Mouse (Mus musculus): ENCODE data around the gene Smok2b. TPM values are rescaled to one million over a fixed set of nuclear protein-coding genes. Genes with fewer than 3 reads are reported as not detected.
"Not testable (repeated sequence)": the region's sequence is repeated elsewhere in the genome, so short reads cannot be mapped to it uniquely, and the experiment has no call there.

Gene Smok2b
- polyA plus RNA-seq, 1 experiment from 2014 or later: not detected

DNA sequence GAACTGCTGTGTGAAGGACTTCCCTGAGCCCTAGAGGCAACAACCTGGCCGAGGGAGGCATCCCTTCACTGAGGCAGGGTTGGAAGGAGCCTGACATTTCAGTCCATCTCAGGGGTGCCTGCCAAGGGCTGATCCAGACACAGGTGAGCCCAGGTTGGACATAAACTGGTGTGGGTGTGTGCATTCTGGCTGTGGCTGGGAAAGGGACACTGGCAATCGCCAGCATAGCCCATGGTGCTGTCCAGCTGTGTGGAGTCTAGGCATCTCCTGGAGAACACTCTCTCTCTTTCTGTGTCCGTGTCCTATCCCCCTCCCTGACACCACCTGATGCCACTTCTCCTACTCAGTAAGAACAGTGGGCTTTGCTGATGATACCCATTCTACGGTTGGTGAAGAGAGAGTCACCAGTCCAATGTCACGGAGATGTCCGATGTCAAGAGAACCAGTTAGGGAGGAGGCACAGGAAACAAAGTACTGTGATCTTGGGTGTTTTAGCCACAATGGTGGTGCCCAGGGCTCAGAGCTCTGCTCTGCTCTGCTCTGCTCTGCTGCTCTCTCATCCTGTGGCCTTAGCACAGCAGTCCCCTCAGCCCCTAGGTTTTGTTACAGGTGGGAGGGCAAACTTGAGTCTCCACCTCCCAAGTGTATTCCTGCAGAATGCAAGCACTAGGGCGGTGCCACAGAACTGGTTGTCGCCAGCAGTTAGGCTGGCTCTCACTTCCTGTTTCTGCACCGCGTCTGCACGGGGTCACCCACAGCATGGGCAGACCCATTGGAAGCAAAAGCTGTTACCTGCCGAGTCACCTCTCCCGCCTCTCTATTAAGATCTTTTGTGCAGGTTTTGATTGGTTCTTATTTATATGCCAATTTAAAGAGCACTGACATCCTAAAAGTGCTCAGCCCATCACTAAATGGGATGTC is 11.0 kb downstream of the Smok2b start:
- DNase-seq (ENCODE audit: low spot score): not testable (repeated sequence)

DNA sequence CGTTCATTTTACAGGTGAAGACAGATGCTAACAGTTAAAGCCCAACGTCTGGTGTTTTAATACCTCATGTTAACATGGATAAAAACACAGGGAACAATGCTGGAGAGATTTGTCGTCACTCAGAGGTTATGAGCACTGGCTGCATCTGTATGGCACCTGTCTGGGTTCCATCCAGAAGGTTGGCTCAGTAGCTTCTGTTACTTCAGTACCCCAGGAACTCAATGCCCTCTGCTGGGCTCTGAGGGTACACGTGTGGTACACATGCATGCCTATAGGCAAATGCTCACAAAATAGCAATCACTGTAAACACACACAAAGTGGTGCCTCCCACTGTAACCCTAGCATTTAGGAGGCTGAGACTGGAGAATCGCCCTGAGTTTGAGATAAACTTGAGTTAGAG is 24.7 kb downstream of the Smok2b start:
- not testable (repeated sequence) for DNase-seq (ENCODE audit: low spot score)

Other genes starting within 250 kb of the Smok2b start
- gene Wtap, start 236.1 kb upstream of the Smok2b start, polyA plus RNA-seq (2015; fragmentation: Nextera tagmentation; extraction: Ambion mirVana): 185 and 210 TPM in 2 replicates
- gene Sod2, start 223.4 kb upstream of the Smok2b start, polyA plus RNA-seq (2015; fragmentation: Nextera tagmentation; extraction: Ambion mirVana): 133 and 143 TPM in 2 replicates
- 0.16 TPM in 1 of 2 replicates, not detected in the other for gene Gpr31b, start 178.0 kb upstream of the Smok2b start, polyA plus RNA-seq (2015; fragmentation: Nextera tagmentation; extraction: Ambion mirVana)
- gene Tcp10b, start 169.2 kb upstream of the Smok2b start, polyA plus RNA-seq (2015; fragmentation: Nextera tagmentation; extraction: Ambion mirVana): 0.21 TPM in 1 of 2 replicates, not detected in the other
- gene Unc93a, start 98.4 kb upstream of the Smok2b start, polyA plus RNA-seq (2015; fragmentation: Nextera tagmentation; extraction: Ambion mirVana): 0.40 and 0.49 TPM in 2 replicates
- not detected in 2 replicates for gene Smok2a, start 9.1 kb upstream of the Smok2b start, polyA plus RNA-seq (2015; fragmentation: Nextera tagmentation; extraction: Ambion mirVana)
- gene Tcp10c, start 124.3 kb downstream of the Smok2b start, polyA plus RNA-seq (2015; fragmentation: Nextera tagmentation; extraction: Ambion mirVana): not detected in 2 replicates

Data from thymus, postnatal 0 days (tissue).